Mouse (Mus musculus): ENCODE data around the gene Cdkl3. TPM values are rescaled to one million over a fixed set of nuclear protein-coding genes. Genes with fewer than 3 reads are reported as not detected.

The Cdkl3 gene
- polyA plus RNA-seq, 1 experiment from 2014 or later: 9.4 TPM

GRCm38 (mm10) chr11:52046446-52047165 is 42.6 kb downstream of the Cdkl3 start:
- Histone ChIP-seq H3K36me3 (ENCODE audit: insufficient read depth) (no peaks in the 10 kb centered on the region), H3K4me1 (ENCODE audit: insufficient read depth) (no peaks in the 10 kb centered on the region), H3K4me3 (ENCODE audit: low read depth, low read length) (no peak overlapping the region), H3K27ac (ENCODE audit: low read depth) (no peak overlapping the region), H3K27me3 (ENCODE audit: insufficient read depth, low read length) (no peaks in the 10 kb centered on the region), H3K9ac (no peak overlapping the region), H3K4me2 (no peak overlapping the region), H3K9me3 (ENCODE audit: low read depth, low read length) (no peaks in the 10 kb centered on the region)
- no peak for TF ChIP-seq CTCF (IDR thresholded peaks at IDR 0.05; ENCODE audit: low read depth)
- WGBS: 44% methylated on average over 4 of the region's 4 CpGs
- ATAC-seq (ENCODE audit: insufficient read depth) (no peak), DNase-seq (no peak)

- TF ChIP-seq CTCF (IDR thresholded peaks at IDR 0.05; ENCODE audit: low read depth): no peak
- DNase-seq (no peak), ATAC-seq (ENCODE audit: insufficient read depth) (no peak)
- H3K4me2 ChIP-seq: no peak overlapping the region
- H3K27me3 ChIP-seq (ENCODE audit: insufficient read depth, low read length): no peaks in the 10 kb centered on the region
- H3K4me3 ChIP-seq (ENCODE audit: low read depth, low read length): no peak overlapping the region
- no peaks in the 10 kb centered on the region for H3K9me3 ChIP-seq (ENCODE audit: low read depth, low read length)
- no peaks in the 10 kb centered on the region for H3K36me3 ChIP-seq (ENCODE audit: insufficient read depth)
- no peak overlapping the region for H3K27ac ChIP-seq (ENCODE audit: low read depth)
- H3K4me1 ChIP-seq (ENCODE audit: insufficient read depth): no peaks in the 10 kb centered on the region
- H3K9ac ChIP-seq: no peak overlapping the region
- 71% methylated on average over 6 of the region's 6 CpGs for WGBS
Measured at GRCm38 (mm10) chr11:52053371-52053770, 49.4 kb downstream of the Cdkl3 start.

- no peaks in the 10 kb centered on the region for H3K27me3 ChIP-seq (ENCODE audit: insufficient read depth, low read length)
- no peaks in the 10 kb centered on the region for H3K9me3 ChIP-seq (ENCODE audit: low read depth, low read length)
- H3K4me1 ChIP-seq (ENCODE audit: insufficient read depth): no peaks in the 10 kb centered on the region
- DNase-seq: no peak
- no peak for TF ChIP-seq CTCF (IDR thresholded peaks at IDR 0.05; ENCODE audit: low read depth)
- ATAC-seq (ENCODE audit: insufficient read depth): no peak
- H3K36me3 ChIP-seq (ENCODE audit: insufficient read depth): no peaks in the 10 kb centered on the region
- no peak overlapping the region for H3K27ac ChIP-seq (ENCODE audit: low read depth)
- WGBS: 85% methylated on average over 3 of the region's 3 CpGs
- H3K9ac ChIP-seq: no peak overlapping the region
- no peak overlapping the region for H3K4me2 ChIP-seq
- H3K4me3 ChIP-seq (ENCODE audit: low read depth, low read length): no peak overlapping the region
Measured at GRCm38 (mm10) chr11:52054728-52055127, 50.7 kb downstream of the Cdkl3 start.

GRCm38 (mm10) chr11:52056198-52056597 is 52.2 kb downstream of the Cdkl3 start:
- Histone ChIP-seq H3K9me3 (ENCODE audit: low read depth, low read length) (no peaks in the 10 kb centered on the region), H3K36me3 (ENCODE audit: insufficient read depth) (no peaks in the 10 kb centered on the region), H3K27me3 (ENCODE audit: insufficient read depth, low read length) (no peaks in the 10 kb centered on the region), H3K4me3 (ENCODE audit: low read depth, low read length) (no peak overlapping the region), H3K9ac (no peak overlapping the region), H3K27ac (ENCODE audit: low read depth) (no peak overlapping the region), H3K4me2 (no peak overlapping the region), H3K4me1 (ENCODE audit: insufficient read depth) (no peaks in the 10 kb centered on the region)
- no peak for TF ChIP-seq CTCF (IDR thresholded peaks at IDR 0.05; ENCODE audit: low read depth)
- DNase-seq: no peak
- WGBS: 61% methylated on average over 5 of the region's 5 CpGs
- no peak for ATAC-seq (ENCODE audit: insufficient read depth)

GRCm38 (mm10) chr11:52059001-52059400 is 55.0 kb downstream of the Cdkl3 start:
- H3K36me3 ChIP-seq (ENCODE audit: insufficient read depth): no peaks in the 10 kb centered on the region
- H3K4me2 ChIP-seq: no peak overlapping the region
- no peaks in the 10 kb centered on the region for H3K27me3 ChIP-seq (ENCODE audit: insufficient read depth, low read length)
- H3K4me1 ChIP-seq (ENCODE audit: insufficient read depth): no peaks in the 10 kb centered on the region
- H3K9me3 ChIP-seq (ENCODE audit: low read depth, low read length): no peaks in the 10 kb centered on the region
- no peak for DNase-seq
- H3K4me3 ChIP-seq (ENCODE audit: low read depth, low read length): no peak overlapping the region
- H3K27ac ChIP-seq (ENCODE audit: low read depth): no peak overlapping the region
- H3K9ac ChIP-seq: no peak overlapping the region
- no peak for TF ChIP-seq CTCF (IDR thresholded peaks at IDR 0.05; ENCODE audit: low read depth)
- no peak for ATAC-seq (ENCODE audit: insufficient read depth)
- 54% methylated on average over 5 of the region's 5 CpGs for WGBS

- no peaks in the 10 kb centered on the region for H3K4me1 ChIP-seq (ENCODE audit: insufficient read depth)
- H3K9me3 ChIP-seq (ENCODE audit: low read depth, low read length): no peaks in the 10 kb centered on the region
- ATAC-seq (ENCODE audit: insufficient read depth) (no peak), DNase-seq (no peak)
- H3K4me2 ChIP-seq: no peak overlapping the region
- no peak overlapping the region for H3K4me3 ChIP-seq (ENCODE audit: low read depth, low read length)
- TF ChIP-seq CTCF (IDR thresholded peaks at IDR 0.05; ENCODE audit: low read depth): no peak
- no peak overlapping the region for H3K9ac ChIP-seq
- H3K27me3 ChIP-seq (ENCODE audit: insufficient read depth, low read length): no peaks in the 10 kb centered on the region
- H3K27ac ChIP-seq (ENCODE audit: low read depth): no peak overlapping the region
- WGBS: 89% methylated on average over 4 of the region's 4 CpGs
- H3K36me3 ChIP-seq (ENCODE audit: insufficient read depth): no peaks in the 10 kb centered on the region
Measured at GRCm38 (mm10) chr11:52060315-52060714, 56.3 kb downstream of the Cdkl3 start.

GRCm38 (mm10) chr11:52062406-52062805 is 58.4 kb downstream of the Cdkl3 start:
- Histone ChIP-seq H3K4me3 (ENCODE audit: low read depth, low read length) (no peak overlapping the region), H3K36me3 (ENCODE audit: insufficient read depth) (no peaks in the 10 kb centered on the region), H3K27ac (ENCODE audit: low read depth) (no peak overlapping the region), H3K4me2 (no peak overlapping the region), H3K9ac (no peak overlapping the region), H3K27me3 (ENCODE audit: insufficient read depth, low read length) (no peaks in the 10 kb centered on the region), H3K9me3 (ENCODE audit: low read depth, low read length) (no peaks in the 10 kb centered on the region), H3K4me1 (ENCODE audit: insufficient read depth) (no peaks in the 10 kb centered on the region)
- 90% methylated on average over 5 of the region's 5 CpGs for WGBS
- no peak for ATAC-seq (ENCODE audit: insufficient read depth)
- no peak for DNase-seq
- TF ChIP-seq CTCF (IDR thresholded peaks at IDR 0.05; ENCODE audit: low read depth): no peak

Measured in lung, embryonic 14.5 days (tissue).